Mouse (Mus musculus) adrenal gland (tissue): ENCODE measurements around the gene Olfr518.

ENCODE experiments used
- intact Hi-C: fragments of 180-260 bp; cut with DNase I; formaldehyde crosslinking; loops from one replicate; pipeline ENCODE4 v1.15.1; 2025
- long read RNA-seq, 2 experiments: library from polyadenylated mRNA; unstranded; transcript quantifications; one replicate each; pipeline ENCODE4 v2.0.0; 2020; ENCODE audit warnings: borderline replicate concordance in 1 of 2; ENCODE audit not compliant: insufficient replicate concordance in 1 of 2

Gene Olfr518
- long read RNA-seq, experiment 1: 0 reads
- long read RNA-seq, experiment 2: 0 reads

DNA sequence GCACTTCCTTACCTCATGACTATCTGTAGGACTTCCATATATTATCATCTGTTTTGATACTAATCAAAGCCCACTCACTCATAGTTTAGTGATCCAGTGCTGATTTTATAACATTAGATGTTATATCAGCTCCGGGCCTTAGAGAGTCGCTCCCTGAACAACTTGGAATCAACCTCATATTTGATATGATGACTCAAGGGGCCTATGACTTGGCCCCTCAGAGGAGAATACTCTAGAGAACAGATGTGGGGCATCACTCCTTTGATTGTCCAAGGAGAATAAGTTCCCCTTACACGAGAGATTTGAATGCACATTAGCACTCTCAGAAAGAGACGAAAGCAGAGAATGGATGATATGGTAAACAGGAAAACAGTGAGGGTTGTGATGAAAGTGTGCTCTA, at the start of gene Olfr518:
TSS of gene Olfr518 (minus strand) at position 101 of the 400 bp plus-strand sequence.
- intact Hi-C loops: no loop called here

GRCm38 (mm10) chr7:108933794-108934731, 49.3 kb upstream of the Olfr518 start, which contains the start of gene Eif3f:
Gene Eif3f, plus strand, starts transcription at chr7:108934417.
- intact Hi-C loops: loop anchor here (5.0 kb wide), 1 partner anchor 122 kb away; no protein-coding TSS in a partner anchor

DNA sequence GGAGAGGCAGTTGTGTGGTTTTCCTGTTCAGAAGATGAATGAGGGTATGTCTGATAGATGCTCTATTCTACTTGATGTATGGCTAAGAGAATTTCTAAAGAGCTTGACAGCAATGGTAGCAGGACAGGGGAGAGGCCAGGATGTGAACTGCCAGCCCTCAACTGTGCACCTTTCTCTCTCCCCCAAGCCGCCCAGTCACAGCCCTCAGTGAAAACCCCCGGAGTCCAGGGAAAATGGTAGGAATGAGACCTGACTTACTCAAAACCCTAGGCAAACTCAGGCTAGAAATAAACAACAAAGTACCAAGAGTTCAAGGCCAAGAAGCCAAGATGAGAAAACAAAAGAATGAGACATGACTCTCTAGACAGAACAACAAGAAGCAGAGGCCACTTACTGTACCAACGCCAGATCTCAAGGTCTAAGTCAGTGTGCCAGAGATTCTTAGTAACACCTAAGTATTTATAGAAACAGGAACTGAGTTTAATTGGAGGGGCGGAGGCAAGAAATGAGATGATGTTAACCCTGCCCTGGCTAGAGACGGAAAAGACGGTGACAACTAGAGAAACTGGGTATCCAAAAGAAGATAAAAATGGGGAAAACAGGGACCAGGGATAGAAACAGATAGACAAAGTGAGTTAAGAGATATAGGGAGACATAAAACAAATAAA, 45.1 kb upstream of the Olfr518 start, which contains the start of gene Nlrp10:
TSS of gene Nlrp10 (minus strand) at position 453 of the 668 bp plus-strand sequence.
- intact Hi-C loops: loop anchor here (5.0 kb wide), 1 partner anchor 118 kb away; no protein-coding TSS in a partner anchor

DNA sequence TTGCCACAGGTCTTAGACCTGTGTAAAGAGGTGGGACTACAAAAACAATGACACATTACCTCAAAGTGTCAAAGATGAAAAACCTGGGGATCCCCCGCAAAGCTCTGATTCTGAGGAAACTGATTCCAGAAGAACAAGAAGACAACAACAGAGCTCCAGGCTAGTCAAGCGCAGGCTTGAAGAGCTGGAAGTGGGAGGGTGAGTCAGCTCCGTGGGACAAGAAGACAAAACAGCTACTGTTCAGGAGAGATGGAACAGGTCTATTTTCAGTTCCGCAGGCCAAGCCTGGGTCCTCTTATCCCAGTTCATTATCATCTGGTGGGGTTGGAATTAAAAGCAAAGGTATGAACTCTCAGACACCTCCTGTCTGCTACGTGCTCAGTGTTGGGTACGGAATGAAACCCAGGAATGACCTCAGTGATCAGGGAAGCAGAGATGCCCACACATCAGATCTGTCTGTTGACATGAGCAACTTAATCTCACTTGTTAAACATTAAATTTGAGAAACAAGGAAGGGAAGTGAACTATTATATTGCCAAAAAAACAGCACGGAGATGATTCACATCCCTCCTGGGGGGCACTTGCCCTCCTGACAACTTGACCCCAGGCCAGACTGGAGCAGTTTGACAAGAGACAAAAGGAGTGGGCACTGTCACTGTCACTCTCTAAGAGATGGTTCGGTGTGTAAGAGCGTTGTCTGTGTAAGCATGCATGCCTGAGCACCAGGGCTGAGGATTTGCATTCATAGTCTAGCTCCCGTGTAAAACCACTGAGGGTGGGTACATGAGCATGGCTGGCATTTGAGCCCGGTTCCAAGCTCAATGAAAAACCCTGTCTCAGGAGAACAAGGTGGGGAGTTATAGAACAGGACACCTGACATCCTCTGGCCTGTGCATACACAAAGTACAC, 43.7 kb upstream of the Olfr518 start:
- intact Hi-C loops: no loop called here

DNA sequence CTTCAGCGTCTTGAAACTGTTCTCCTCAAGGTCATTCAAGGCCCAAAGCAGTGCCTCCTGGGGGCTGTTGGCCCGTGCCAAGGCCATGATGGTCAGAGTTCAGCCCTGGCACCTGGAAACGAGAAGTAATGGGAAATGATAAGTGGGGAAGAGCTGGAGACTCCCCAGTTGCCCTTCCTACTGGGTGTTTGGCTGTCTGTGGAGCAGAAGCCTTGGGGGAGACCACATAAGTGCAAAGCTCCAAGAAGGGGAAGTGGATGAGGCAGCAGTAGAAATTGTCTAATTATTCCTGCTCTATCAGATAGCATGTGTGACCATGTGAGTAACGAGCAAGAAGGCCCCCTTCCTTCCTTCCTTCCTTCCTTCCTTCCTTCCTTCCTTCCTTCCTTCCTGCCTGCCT, 42.2 kb upstream of the Olfr518 start:
- intact Hi-C loops: no loop called here

- intact Hi-C loops: no loop called here
These were observed 19.2 kb upstream of the Olfr518 start for GRCm38 (mm10) chr7:108903969-108904368.

GRCm38 (mm10) chr7:108894320-108894719, 9.5 kb upstream of the Olfr518 start, which contains the start of gene Olfr519:
Gene Olfr519, minus strand, starts transcription at chr7:108894420.
- intact Hi-C loops: no loop called here

DNA sequence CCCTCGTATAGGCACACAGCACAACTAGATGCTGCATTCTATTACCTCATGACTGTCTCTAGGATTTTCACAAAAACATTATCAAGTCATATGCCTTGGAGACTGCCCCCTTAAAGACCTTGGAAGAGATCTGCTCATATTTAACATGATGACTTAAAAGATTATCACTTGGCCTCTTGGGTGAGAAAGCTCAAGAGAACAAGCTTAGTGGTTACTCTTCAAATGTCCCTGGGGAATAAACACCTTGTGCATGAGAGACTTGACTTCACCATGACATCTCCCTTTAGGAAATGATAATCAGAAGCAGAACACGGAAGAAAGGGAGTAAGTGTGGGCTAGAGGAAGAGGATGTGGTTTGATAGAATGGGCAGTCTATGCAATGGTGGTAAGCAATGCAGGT, 12.5 kb downstream of the Olfr518 start, which contains the start of gene Olfr517:
TSS of gene Olfr517 (minus strand) at position 101 of the 400 bp plus-strand sequence.
- intact Hi-C loops: no loop called here

DNA sequence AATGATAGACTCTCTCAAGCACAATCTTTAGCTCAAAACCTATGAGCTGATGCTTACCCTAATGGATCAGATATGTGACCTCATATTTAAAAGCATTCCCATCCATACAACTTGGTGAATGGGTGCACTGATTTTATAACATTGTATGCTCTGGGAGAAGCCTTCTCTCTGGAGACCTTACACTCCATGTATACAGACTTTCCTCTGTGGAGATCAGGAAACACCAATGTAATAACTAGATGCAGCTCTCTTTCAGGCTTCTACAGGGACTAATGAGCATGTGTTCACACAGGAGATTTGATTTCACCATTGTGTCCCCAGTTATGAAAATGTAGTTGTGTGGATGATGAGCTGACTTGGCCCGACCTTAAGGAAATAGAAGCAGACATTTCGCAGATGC, 34.4 kb downstream of the Olfr518 start, which contains the start of gene Olfr516:
TSS of gene Olfr516 (minus strand) at position 101 of the 400 bp plus-strand sequence.
- intact Hi-C loops: no loop called here
